Mouse (Mus musculus): ENCODE data around the gene Olfr557. TPM values are rescaled to one million over a fixed set of nuclear protein-coding genes. Genes with fewer than 3 reads are reported as not detected.
A peak's percentile ranks its signal among the peaks of the same experiment; 100 is the strongest.

The Olfr557 gene
- polyA plus RNA-seq, 1 experiment, result not detected

GRCm38 (mm10) chr7:102681916-102682315, 13.8 kb upstream of the Olfr557 start:
- Histone ChIP-seq H3K4me2 (ENCODE audit: low read depth) (no peak overlapping the region), H3ac (ENCODE audit: control insufficient read depth, insufficient read length) (no peak overlapping the region), H3K36me3 (ENCODE audit: control insufficient read depth, insufficient read depth) (no peaks in the 10 kb centered on the region), H3K27me3 (ENCODE audit: control insufficient read depth, insufficient read depth, insufficient read length) (no peaks in the 10 kb centered on the region), H3K4me3 (no peak overlapping the region), H3K79me2 (ENCODE audit: control insufficient read depth, insufficient read depth) (no peaks in the 10 kb centered on the region)
- TF ChIP-seq USF1 (IDR thresholded peaks at IDR 0.05; ENCODE audit: low read depth), result no peak
- no peak for TF ChIP-seq MAX (IDR thresholded peaks at IDR 0.05; ENCODE audit: low read depth)
- TF ChIP-seq MYOG (IDR thresholded peaks at IDR 0.05; ENCODE audit: control insufficient read depth in 1 of 3, insufficient read depth in 1 of 3, insufficient read length in 2 of 3, low read depth in 2 of 3), result no peak
- TF ChIP-seq TCF12 (IDR thresholded peaks at IDR 0.05; ENCODE audit: insufficient read depth, poor library complexity, severe bottlenecking), result no peak
- TF ChIP-seq TCF3 (IDR thresholded peaks at IDR 0.05; ENCODE audit: insufficient read length, low read depth), result no peak
- no peak for TF ChIP-seq MYOD1 (IDR thresholded peaks at IDR 0.05; ENCODE audit: control insufficient read depth in 1 of 3, insufficient read length in 2 of 3, low read depth in 2 of 3)
- no peak for TF ChIP-seq E2F4 (IDR thresholded peaks at IDR 0.05; ENCODE audit: insufficient read depth)
- no peak for TF ChIP-seq POLR2A (IDR thresholded peaks at IDR 0.05; ENCODE audit: insufficient read length, low read depth)
- no peak for TF ChIP-seq SRF (IDR thresholded peaks at IDR 0.05; ENCODE audit: control insufficient read depth, insufficient read length, low read depth)
- no peak for TF ChIP-seq REST (IDR thresholded peaks at IDR 0.05; ENCODE audit: insufficient read depth, insufficient read length)
- no peak for TF ChIP-seq CEBPB (IDR thresholded peaks at IDR 0.05; ENCODE audit: insufficient read depth, poor library complexity, severe bottlenecking)
- TF ChIP-seq POLR2AphosphoS2 (IDR thresholded peaks at IDR 0.05; ENCODE audit: insufficient read length, low read depth), result no peak

GRCm38 (mm10) chr7:102686944-102687501, 8.7 kb upstream of the Olfr557 start, which contains the start of gene Trim68:
Trim68 (minus strand) TSS chr7:102687327.
- Histone ChIP-seq H3K36me3 (ENCODE audit: control insufficient read depth, insufficient read depth) (no peaks in the 10 kb centered on the region), H3ac (ENCODE audit: control insufficient read depth, insufficient read length) (no peak within 1 kb of the TSS), H3K27me3 (ENCODE audit: control insufficient read depth, insufficient read depth, insufficient read length) (no peaks in the 10 kb centered on the region), H3K4me2 (ENCODE audit: low read depth) (peak within 1 kb of the TSS; percentile 82), H3K79me2 (ENCODE audit: control insufficient read depth, insufficient read depth) (no peaks in the 10 kb centered on the region), H3K4me3 (peak within 1 kb of the TSS; percentile 35)
- TF ChIP-seq USF1 (IDR thresholded peaks at IDR 0.05; ENCODE audit: low read depth), result peak; percentile 38
- peak in 1 of 3 experiments; percentile 11 for TF ChIP-seq MYOD1 (IDR thresholded peaks at IDR 0.05; ENCODE audit: control insufficient read depth in 1 of 3, insufficient read length in 2 of 3, low read depth in 2 of 3)
- TF ChIP-seq MYOG (IDR thresholded peaks at IDR 0.05; ENCODE audit: control insufficient read depth in 1 of 3, insufficient read depth in 1 of 3, insufficient read length in 2 of 3, low read depth in 2 of 3), result no peak
- no peak for TF ChIP-seq CEBPB (IDR thresholded peaks at IDR 0.05; ENCODE audit: insufficient read depth, poor library complexity, severe bottlenecking)
- peak; percentile 66 for TF ChIP-seq POLR2A (IDR thresholded peaks at IDR 0.05; ENCODE audit: insufficient read length, low read depth)
- peak; percentile 38 for TF ChIP-seq POLR2AphosphoS2 (IDR thresholded peaks at IDR 0.05; ENCODE audit: insufficient read length, low read depth)

- TF ChIP-seq POLR2AphosphoS2 (IDR thresholded peaks at IDR 0.05; ENCODE audit: insufficient read length, low read depth), result no peak
- TF ChIP-seq MAX (IDR thresholded peaks at IDR 0.05; ENCODE audit: low read depth), result no peak
- TF ChIP-seq E2F4 (IDR thresholded peaks at IDR 0.05; ENCODE audit: insufficient read depth), result no peak
- TF ChIP-seq MYOG (IDR thresholded peaks at IDR 0.05; ENCODE audit: control insufficient read depth in 1 of 3, insufficient read depth in 1 of 3, insufficient read length in 2 of 3, low read depth in 2 of 3), result no peak
- TF ChIP-seq TCF3 (IDR thresholded peaks at IDR 0.05; ENCODE audit: insufficient read length, low read depth), result no peak
- TF ChIP-seq POLR2A (IDR thresholded peaks at IDR 0.05; ENCODE audit: insufficient read length, low read depth), result no peak
- no peak for TF ChIP-seq TCF12 (IDR thresholded peaks at IDR 0.05; ENCODE audit: insufficient read depth, poor library complexity, severe bottlenecking)
- TF ChIP-seq SRF (IDR thresholded peaks at IDR 0.05; ENCODE audit: control insufficient read depth, insufficient read length, low read depth), result no peak
- Histone ChIP-seq H3K79me2 (ENCODE audit: control insufficient read depth, insufficient read depth) (no peaks in the 10 kb centered on the region), H3K27me3 (ENCODE audit: control insufficient read depth, insufficient read depth, insufficient read length) (no peaks in the 10 kb centered on the region), H3K36me3 (ENCODE audit: control insufficient read depth, insufficient read depth) (no peaks in the 10 kb centered on the region), H3K4me3 (no peak overlapping the region), H3K4me2 (ENCODE audit: low read depth) (no peak overlapping the region), H3ac (ENCODE audit: control insufficient read depth, insufficient read length) (no peak overlapping the region)
Observed at GRCm38 (mm10) chr7:102698461-102698860, 2.8 kb downstream of the Olfr557 start.

GRCm38 (mm10) chr7:102701915-102702314, 6.2 kb downstream of the Olfr557 start, which contains the start of gene Olfr558:
Olfr558 (plus strand) TSS chr7:102702215.
- Histone ChIP-seq H3ac (ENCODE audit: control insufficient read depth, insufficient read length) (no peak within 1 kb of the TSS), H3K36me3 (ENCODE audit: control insufficient read depth, insufficient read depth) (no peaks in the 10 kb centered on the region), H3K79me2 (ENCODE audit: control insufficient read depth, insufficient read depth) (no peaks in the 10 kb centered on the region), H3K4me2 (ENCODE audit: low read depth) (no peak within 1 kb of the TSS), H3K4me3 (no peak within 1 kb of the TSS), H3K27me3 (ENCODE audit: control insufficient read depth, insufficient read depth, insufficient read length) (no peaks in the 10 kb centered on the region)
- TF ChIP-seq SRF (IDR thresholded peaks at IDR 0.05; ENCODE audit: control insufficient read depth, insufficient read length, low read depth) (no peak), CEBPB (IDR thresholded peaks at IDR 0.05; ENCODE audit: insufficient read depth, poor library complexity, severe bottlenecking) (no peak), POLR2A (IDR thresholded peaks at IDR 0.05; ENCODE audit: insufficient read length, low read depth) (no peak), MYOD1 (IDR thresholded peaks at IDR 0.05; ENCODE audit: control insufficient read depth in 1 of 3, insufficient read length in 2 of 3, low read depth in 2 of 3) (no peak), MAX (IDR thresholded peaks at IDR 0.05; ENCODE audit: low read depth) (no peak), TCF12 (IDR thresholded peaks at IDR 0.05; ENCODE audit: insufficient read depth, poor library complexity, severe bottlenecking) (no peak), POLR2AphosphoS2 (IDR thresholded peaks at IDR 0.05; ENCODE audit: insufficient read length, low read depth) (no peak), MYOG (IDR thresholded peaks at IDR 0.05; ENCODE audit: control insufficient read depth in 1 of 3, insufficient read depth in 1 of 3, insufficient read length in 2 of 3, low read depth in 2 of 3) (no peak), USF1 (IDR thresholded peaks at IDR 0.05; ENCODE audit: low read depth) (no peak), REST (IDR thresholded peaks at IDR 0.05; ENCODE audit: insufficient read depth, insufficient read length) (no peak), E2F4 (IDR thresholded peaks at IDR 0.05; ENCODE audit: insufficient read depth) (no peak), TCF3 (IDR thresholded peaks at IDR 0.05; ENCODE audit: insufficient read length, low read depth) (no peak)
